In the genomic region with DNA sequence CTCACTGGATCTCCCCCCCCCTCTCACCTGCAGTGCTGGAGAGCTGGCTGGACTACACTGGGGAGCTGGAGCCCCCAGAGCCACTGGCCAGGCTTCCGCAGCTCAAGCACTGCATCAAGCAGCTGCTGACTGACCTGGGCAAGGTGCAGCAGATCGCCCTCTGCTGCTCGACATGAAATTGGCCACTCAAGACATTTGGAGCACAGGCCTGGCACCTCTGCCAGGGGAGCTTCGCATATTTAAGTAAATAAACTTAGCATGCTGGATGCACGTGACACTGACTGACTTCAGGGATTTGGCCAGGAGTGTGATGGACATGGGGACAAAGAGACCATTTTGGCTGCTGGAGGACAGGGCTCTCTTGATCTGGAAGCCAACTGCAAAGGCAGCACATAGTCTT, we compare ENCODE assay signal across 9 mouse cellular contexts. TPM values are rescaled to one million over a fixed set of nuclear protein-coding genes. Genes with fewer than 3 reads are reported as not detected.
DNase-seq lines count a peak whose midpoint lies in the region; ATAC-seq and TF ChIP-seq lines count a peak whose summit lies in the region.
"Had no signal": no experiment of that assay in that cellular context is flagged by ENCODE, and none has a peak within 500 bp of the region (broad histone marks: within the 10 kb centered on the region; RNA-seq: fewer than 3 reads in every experiment).

No protein-coding gene starts in this region.

- in situ Hi-C loops in CH12.LX (cut with MboI; ENCODE audit: low pct_ligation_motif_present, low pct_unique_long_range_greater_than_20kb, low sequenced_read_pairs) = no loop called here

- no peaks in the 10 kb centered on the region for H3K27me3 ChIP-seq in hindbrain, embryonic 10.5 days (ENCODE audit: insufficient read depth, poor library complexity, severe bottlenecking)
- H3K27me3 ChIP-seq in hindbrain, embryonic 13.5 days = no peaks in the 10 kb centered on the region
- no peaks in the 10 kb centered on the region for H3K27me3 ChIP-seq in CH12.LX (replicated peaks)
- H3K27me3 ChIP-seq in kidney, postnatal 0 days (ENCODE audit: insufficient read depth, low read length) = no peaks in the 10 kb centered on the region
- H3K27me3 ChIP-seq: embryonic facial prominence, embryonic 13.5 days had no signal

- no peak overlapping the region for H3K4me3 ChIP-seq in hindbrain, embryonic 10.5 days
- no peak overlapping the region for H3K4me3 ChIP-seq in hindbrain, embryonic 13.5 days
- H3K4me3 ChIP-seq in CH12.LX (replicated peaks in 1 of 3; ENCODE audit: low read depth in 2 of 3, low read length in 2 of 3, poor library complexity in 1 of 3) = no peak overlapping the region
- no peak overlapping the region for H3K4me3 ChIP-seq in kidney, postnatal 0 days (replicated peaks; ENCODE audit: low read depth, low read length)
- H3K4me3 ChIP-seq: embryonic facial prominence, embryonic 13.5 days had no signal

- no peaks in the 10 kb centered on the region; the same call in 1 of the 2 replicates for H3K79me2 ChIP-seq in CH12.LX (replicated peaks; ENCODE audit: control insufficient read depth, extremely low read depth, insufficient read depth, poor library complexity, severe bottlenecking)

- 66% methylated on average over 5 of the region's 5 CpGs for WGBS in hindbrain, embryonic 10.5 days
- 57% methylated on average over 5 of the region's 5 CpGs for WGBS in hindbrain, embryonic 13.5 days
- WGBS in kidney, postnatal 0 days = 52% methylated on average over 5 of the region's 5 CpGs

- no peak for TF ChIP-seq POLR2A in CH12.LX (IDR thresholded peaks at IDR 0.05; ENCODE audit: low read depth, low read length)

- H3K4me1 ChIP-seq in hindbrain, embryonic 10.5 days (replicated peaks) = peaks cover 10% of the 10 kb centered on the region; the same call in 1 of the 2 replicates
- H3K4me1 ChIP-seq in hindbrain, embryonic 13.5 days (replicated peaks) = peaks cover 7% of the 10 kb centered on the region
- H3K4me1 ChIP-seq in CH12.LX (ENCODE audit: control insufficient read depth in 1 of 2, insufficient read depth in 2 of 2) = peaks cover 0 to 20% of the 10 kb centered on the region in 2 experiments; a peak in 2 of 4 replicates
- H3K4me1 ChIP-seq in kidney, postnatal 0 days (replicated peaks; ENCODE audit: insufficient read depth, low read length) = no peaks in the 10 kb centered on the region

- no peaks in the 10 kb centered on the region for H3K9me3 ChIP-seq in hindbrain, embryonic 10.5 days
- H3K9me3 ChIP-seq in hindbrain, embryonic 13.5 days = no peaks in the 10 kb centered on the region
- no peaks in the 10 kb centered on the region for H3K9me3 ChIP-seq in CH12.LX (replicated peaks; ENCODE audit: low read length)
- no peaks in the 10 kb centered on the region for H3K9me3 ChIP-seq in kidney, postnatal 0 days (replicated peaks; ENCODE audit: low read length)
- H3K9me3 ChIP-seq: embryonic facial prominence, embryonic 13.5 days had no signal

- TF ChIP-seq CTCF in CH12.LX (conservative IDR thresholded peaks at IDR 0.05 in 1 of 2, IDR thresholded peaks at IDR 0.05 in 1 of 2; ENCODE audit: low read depth in 2 of 2, low read length in 2 of 2) = peak in 1 of 2 experiments; percentile 57; a peak in 2 of 4 replicates
- peak; percentile 58 for TF ChIP-seq CTCF in kidney, postnatal 0 days (IDR thresholded peaks at IDR 0.05; ENCODE audit: low read depth)

- dilution Hi-C loops in CH12.LX (cut with MboI; ENCODE audit: extremely low pct_ligation_motif_present, extremely low pct_unique_long_range_greater_than_20kb, low sequenced_read_pairs) = no loop called here

- H3K27ac ChIP-seq in hindbrain, embryonic 10.5 days = no peak overlapping the region
- no peak overlapping the region for H3K27ac ChIP-seq in hindbrain, embryonic 13.5 days
- H3K27ac ChIP-seq in CH12.LX (ENCODE audit: insufficient read depth, low read depth) = no peak overlapping the region
- H3K27ac ChIP-seq in kidney, postnatal 0 days = no peak overlapping the region
- H3K27ac ChIP-seq: embryonic facial prominence, embryonic 13.5 days had no signal

- peak; percentile 9 for DNase-seq in hindbrain, embryonic 10.5 days (ENCODE audit: low spot score)
- DNase-seq in 3T3-L1 (ENCODE audit: low read depth, low spot score) (peak; percentile 56), CH12.LX (ENCODE audit: extremely low read depth) (no peak)
- no peak for DNase-seq in kidney, postnatal 0 days (ENCODE audit: low spot score)
- no peak for DNase-seq in right cerebral cortex, postnatal 4 days
- DNase-seq in right cerebral cortex, adult 18-20 months = no peak
- DNase-seq in urinary bladder, postnatal 4 days (ENCODE audit: low spot score in 2 of 2) = no peak

- no peak overlapping the region for H3K4me2 ChIP-seq in hindbrain, embryonic 13.5 days
- no peak overlapping the region for H3K4me2 ChIP-seq in CH12.LX (ENCODE audit: insufficient read depth, low read depth, poor library complexity, severe bottlenecking)
- no peak overlapping the region for H3K4me2 ChIP-seq in kidney, postnatal 0 days (ENCODE audit: low read length)
- H3K4me2 ChIP-seq: embryonic facial prominence, embryonic 13.5 days had no signal

- TF ChIP-seq RAD21 in CH12.LX (IDR thresholded peaks at IDR 0.05; ENCODE audit: low read depth, low read length) = no peak

- peaks cover 74% of the 10 kb centered on the region for H3K36me3 ChIP-seq in hindbrain, embryonic 10.5 days
- peaks cover 42% of the 10 kb centered on the region for H3K36me3 ChIP-seq in hindbrain, embryonic 13.5 days
- H3K36me3 ChIP-seq in CH12.LX (replicated peaks in 1 of 2; ENCODE audit: control insufficient read depth in 1 of 2, insufficient read depth in 1 of 2, low read length in 1 of 2) = peaks cover 28 to 54% of the 10 kb centered on the region in 2 experiments
- 0 out of 2 replicates have a peak, but pooled peaks cover 10% of the 10 kb centered on the region for H3K36me3 ChIP-seq in kidney, postnatal 0 days (ENCODE audit: insufficient read depth, low read length)

- no peak for TF ChIP-seq EP300 in CH12.LX (IDR thresholded peaks at IDR 0.05; ENCODE audit: low read length)

- no peak overlapping the region for H3K9ac ChIP-seq in hindbrain, embryonic 13.5 days
- H3K9ac ChIP-seq in CH12.LX (ENCODE audit: insufficient read depth, low read depth) = no peak overlapping the region
- H3K9ac ChIP-seq in kidney, postnatal 0 days (ENCODE audit: low read depth, low read length) = no peak overlapping the region
- H3K9ac ChIP-seq: embryonic facial prominence, embryonic 13.5 days had no signal

- no peak for ATAC-seq in hindbrain, embryonic 13.5 days (ENCODE audit: low FRiP score)
- no peak for ATAC-seq in kidney, postnatal 0 days (replicated peaks; ENCODE audit: low FRiP score, low read depth)

TF ChIP-seq in CH12.LX, 34 proteins besides CTCF, POLR2A, EP300 and RAD21:
- TF ChIP-seq GABPA (IDR thresholded peaks at IDR 0.05; ENCODE audit: insufficient replicate concordance, low read depth, low read length) = no peak
- TF ChIP-seq UBTF (IDR thresholded peaks at IDR 0.05; ENCODE audit: low read depth, low read length) = no peak
- peak; percentile 34; the same call in 1 of the 2 replicates for TF ChIP-seq SMC3 (IDR thresholded peaks at IDR 0.05; ENCODE audit: low read depth, low read length)
- TF ChIP-seq JUND (conservative IDR thresholded peaks at IDR 0.05; ENCODE audit: low read depth, low read length) = no peak
- no peak for TF ChIP-seq SIN3A (IDR thresholded peaks at IDR 0.05; ENCODE audit: low read length)
TF ChIP-seq in CH12.LX: peak in this region for 1.

RNA-seq across cellular contexts. Expression of a gene that starts 4.8 kb away (rescaled TPM):
- polyA plus RNA-seq in hindbrain, embryonic 10.5 days (2016; fragmentation: Nextera tagmentation; extraction: Ambion mirVana) = 3.7 TPM in 2 replicates
- 6.3 and 7.7 TPM in 2 replicates for polyA plus RNA-seq in hindbrain, embryonic 13.5 days (2015; fragmentation: Nextera tagmentation; extraction: Ambion mirVana)
- total RNA-seq in CH12.LX (2012; rRNA removed) = 2.1 and 3.0 TPM in 2 replicates
- total RNA-seq in CH12.LX (2014; rRNA removed) = 0.99 and 1.0 TPM in 2 replicates
- polyA plus RNA-seq in CH12.LX (2012; ENCODE audit: insufficient read length, low read depth) = 2.7 and 3.6 TPM in 2 replicates
- 14.7 and 16.2 TPM in 2 replicates for polyA plus RNA-seq in kidney, postnatal 0 days (2015; fragmentation: Nextera tagmentation; extraction: Ambion mirVana)

RNA-seq across cellular contexts. Expression of a gene that starts 5.2 kb away (rescaled TPM):
- polyA plus RNA-seq in hindbrain, embryonic 10.5 days (2016; fragmentation: Nextera tagmentation; extraction: Ambion mirVana) = 62.2 and 96.5 TPM in 2 replicates
- polyA plus RNA-seq in hindbrain, embryonic 13.5 days (2015; fragmentation: Nextera tagmentation; extraction: Ambion mirVana) = 84.7 and 95.3 TPM in 2 replicates
- total RNA-seq in CH12.LX (2012; rRNA removed) (64.0 and 72.6 TPM in 2 replicates), CH12.LX (2014; rRNA removed) (78.5 and 86.6 TPM in 2 replicates)
- 48.5 and 48.7 TPM in 2 replicates for polyA plus RNA-seq in CH12.LX (2012; ENCODE audit: insufficient read length, low read depth)
- 140 and 181 TPM in 2 replicates for polyA plus RNA-seq in kidney, postnatal 0 days (2015; fragmentation: Nextera tagmentation; extraction: Ambion mirVana)

Comparison
In these comparisons a context has a peak if more than half of its experiments do, and no peak if none do; other contexts are left out.
1. DNase-seq: peak in hindbrain, embryonic 10.5 days (single experiment) and 3T3-L1 (single experiment); none in CH12.LX (single experiment), kidney, postnatal 0 days (single experiment), right cerebral cortex, postnatal 4 days (single experiment), right cerebral cortex, adult 18-20 months (single experiment) and urinary bladder, postnatal 4 days (0 of 2).